Mouse (Mus musculus) lung, postnatal 0 days (tissue): ENCODE measurements around the gene Ttc12.

ENCODE experiments used
- CTCF ChIP-seq: IDR thresholded peaks from 2 replicates; pipeline ENCODE4 v1.5.1; 2016; ENCODE audit warnings: antibody characterized with exemption, mild to moderate bottlenecking
- EP300 ChIP-seq: IDR thresholded peaks from 2 replicates; pipeline ENCODE4 v1.6.1; 2016; ENCODE audit warnings: antibody characterized with exemption, mild to moderate bottlenecking, control low read depth

DNA sequence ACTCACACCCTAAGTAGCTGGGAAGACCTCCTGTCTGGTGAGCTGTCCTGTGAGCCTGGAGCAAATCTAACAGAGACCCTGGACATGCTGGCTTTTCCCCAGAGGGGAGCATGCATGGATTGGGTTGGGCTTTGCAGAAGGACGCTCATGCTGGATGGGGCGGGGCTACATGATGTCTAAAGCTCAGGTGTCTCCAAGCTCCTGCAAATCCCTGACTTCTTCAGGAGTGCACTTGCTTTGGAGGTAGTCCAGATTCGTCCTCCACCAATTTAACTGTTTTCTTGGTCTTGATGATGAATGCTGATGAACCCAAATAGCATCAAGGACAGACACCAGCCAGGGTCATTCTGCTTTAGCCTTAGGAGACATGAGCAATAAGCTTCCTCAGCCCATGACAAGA lies 35.5 kb downstream of the Ttc12 start:
- TF ChIP-seq CTCF, result no peak
- TF ChIP-seq EP300, result no peak
